Mouse (Mus musculus) ES-E14 (cell line): ENCODE results near the gene Mylk4.

Source experiments
- CHD2 ChIP-seq: IDR thresholded peaks from 2 replicates; pipeline ENCODE4 v1.6.1; 2014; ENCODE audit warnings: mild to moderate bottlenecking, low read depth, low read length, inconsistent platforms
- HCFC1 ChIP-seq: IDR thresholded peaks from 2 replicates; pipeline ENCODE4 v1.6.1; 2012; ENCODE audit warnings: low read length, inconsistent platforms, borderline replicate concordance; ENCODE audit not compliant: insufficient read depth
- ZC3H11A ChIP-seq: IDR thresholded peaks from 2 replicates; pipeline ENCODE4 v1.6.1; 2012; ENCODE audit warnings: low read depth, mild to moderate bottlenecking, inconsistent platforms, low read length, borderline replicate concordance
- ZNF384 ChIP-seq: IDR thresholded peaks from 2 replicates; pipeline ENCODE4 v1.6.1; 2012; ENCODE audit warnings: low read depth, low read length, inconsistent platforms

DNA sequence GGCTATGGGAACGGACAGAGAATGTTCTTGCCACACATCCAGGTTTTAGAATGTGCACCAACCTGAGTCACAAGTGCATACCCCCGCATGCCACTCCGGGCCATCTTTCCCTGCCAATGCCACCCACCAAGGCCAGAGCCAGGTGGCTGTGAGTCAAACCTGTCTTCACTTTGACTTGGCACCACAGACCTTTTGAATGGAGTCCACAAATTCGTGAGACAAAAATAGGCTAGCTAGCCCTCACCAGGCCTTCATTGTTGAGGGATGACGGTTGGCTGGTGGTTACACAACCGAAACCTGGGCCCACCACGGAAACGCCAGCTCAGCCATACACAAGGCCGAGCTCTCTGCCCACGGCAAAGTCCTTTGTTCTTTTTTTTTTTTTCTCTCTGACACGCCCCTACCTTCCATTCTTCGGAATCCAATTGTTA, 103.6 kb downstream of the Mylk4 start:
- TF ChIP-seq CHD2 = no peak
- TF ChIP-seq ZNF384 = 0 out of 2 replicates have a peak, but pooled peaks have one; percentile 55
- no peak for TF ChIP-seq HCFC1
- TF ChIP-seq ZC3H11A = no peak
